Mouse (Mus musculus): Measurements from ENCODE around the gene Vegfa. TPM values are rescaled to one million over a fixed set of nuclear protein-coding genes. Genes with fewer than 3 reads are reported as not detected.

Gene Vegfa
- polyA plus RNA-seq, 1 experiment from 2014 or later = 3.3 TPM

GRCm38 (mm10) chr17:45973214-45973613 lies 59.0 kb downstream of the Vegfa start:
- H3K9ac ChIP-seq (replicated peaks; ENCODE audit: low read depth, low read length) = no peak overlapping the region
- no peak overlapping the region for H3K4me2 ChIP-seq (ENCODE audit: low read length)
- H3K27me3 ChIP-seq (replicated peaks; ENCODE audit: control insufficient read depth, insufficient read depth, low read length) = no peaks in the 10 kb centered on the region
- 88% methylated on average over 7 of the region's 7 CpGs for WGBS
- no peak for ATAC-seq
- no peak overlapping the region for H3K4me3 ChIP-seq (replicated peaks; ENCODE audit: low read length)
- H3K9me3 ChIP-seq (ENCODE audit: control insufficient read depth, low read length) = no peaks in the 10 kb centered on the region
- no peak overlapping the region for H3K27ac ChIP-seq (ENCODE audit: low read length)
- no peaks in the 10 kb centered on the region for H3K36me3 ChIP-seq (ENCODE audit: control insufficient read depth, insufficient read depth)
- H3K4me1 ChIP-seq (replicated peaks; ENCODE audit: control insufficient read depth, insufficient read depth, low read length) = no peaks in the 10 kb centered on the region

GRCm38 (mm10) chr17:45972405-45972804 lies 59.8 kb downstream of the Vegfa start:
- Histone ChIP-seq H3K4me1 (replicated peaks; ENCODE audit: control insufficient read depth, insufficient read depth, low read length) (no peaks in the 10 kb centered on the region), H3K27ac (ENCODE audit: low read length) (no peak overlapping the region), H3K9me3 (ENCODE audit: control insufficient read depth, low read length) (no peaks in the 10 kb centered on the region), H3K9ac (replicated peaks; ENCODE audit: low read depth, low read length) (no peak overlapping the region), H3K36me3 (ENCODE audit: control insufficient read depth, insufficient read depth) (no peaks in the 10 kb centered on the region), H3K4me2 (ENCODE audit: low read length) (no peak overlapping the region), H3K27me3 (replicated peaks; ENCODE audit: control insufficient read depth, insufficient read depth, low read length) (no peaks in the 10 kb centered on the region), H3K4me3 (replicated peaks; ENCODE audit: low read length) (no peak overlapping the region)
- ATAC-seq = no peak
- WGBS = 80% methylated on average over 7 of the region's 7 CpGs

GRCm38 (mm10) chr17:45971800-45972199 lies 60.4 kb downstream of the Vegfa start:
- no peak overlapping the region for H3K4me3 ChIP-seq (replicated peaks; ENCODE audit: low read length)
- no peaks in the 10 kb centered on the region for H3K27me3 ChIP-seq (replicated peaks; ENCODE audit: control insufficient read depth, insufficient read depth, low read length)
- H3K27ac ChIP-seq (ENCODE audit: low read length) = no peak overlapping the region
- no peaks in the 10 kb centered on the region for H3K9me3 ChIP-seq (ENCODE audit: control insufficient read depth, low read length)
- no peak overlapping the region for H3K4me2 ChIP-seq (ENCODE audit: low read length)
- no peaks in the 10 kb centered on the region for H3K36me3 ChIP-seq (ENCODE audit: control insufficient read depth, insufficient read depth)
- H3K4me1 ChIP-seq (replicated peaks; ENCODE audit: control insufficient read depth, insufficient read depth, low read length) = no peaks in the 10 kb centered on the region
- WGBS = 87% methylated on average over 6 of the region's 6 CpGs
- H3K9ac ChIP-seq (replicated peaks; ENCODE audit: low read depth, low read length) = no peak overlapping the region
- no peak for ATAC-seq

GRCm38 (mm10) chr17:45970741-45971550 lies 61.2 kb downstream of the Vegfa start:
- no peak for ATAC-seq
- H3K27me3 ChIP-seq (replicated peaks; ENCODE audit: control insufficient read depth, insufficient read depth, low read length) = no peaks in the 10 kb centered on the region
- no peak overlapping the region for H3K27ac ChIP-seq (ENCODE audit: low read length)
- no peak overlapping the region for H3K9ac ChIP-seq (replicated peaks; ENCODE audit: low read depth, low read length)
- WGBS = 88% methylated on average over 17 of the region's 17 CpGs
- no peak overlapping the region for H3K4me3 ChIP-seq (replicated peaks; ENCODE audit: low read length)
- H3K36me3 ChIP-seq (ENCODE audit: control insufficient read depth, insufficient read depth) = no peaks in the 10 kb centered on the region
- no peaks in the 10 kb centered on the region for H3K4me1 ChIP-seq (replicated peaks; ENCODE audit: control insufficient read depth, insufficient read depth, low read length)
- H3K4me2 ChIP-seq (ENCODE audit: low read length) = no peak overlapping the region
- no peaks in the 10 kb centered on the region for H3K9me3 ChIP-seq (ENCODE audit: control insufficient read depth, low read length)

- ATAC-seq = no peak
- WGBS = 52% methylated on average over 8 of the region's 8 CpGs
- no peaks in the 10 kb centered on the region for H3K4me1 ChIP-seq (replicated peaks; ENCODE audit: control insufficient read depth, insufficient read depth, low read length)
Observed at GRCm38 (mm10) chr17:45969596-45969995, 62.6 kb downstream of the Vegfa start.

GRCm38 (mm10) chr17:45968341-45968740 lies 63.8 kb downstream of the Vegfa start:
- Histone ChIP-seq H3K36me3 (ENCODE audit: control insufficient read depth, insufficient read depth) (no peaks in the 10 kb centered on the region), H3K4me3 (replicated peaks; ENCODE audit: low read length) (no peak overlapping the region), H3K9ac (replicated peaks; ENCODE audit: low read depth, low read length) (no peak overlapping the region), H3K4me2 (ENCODE audit: low read length) (no peak overlapping the region), H3K27me3 (replicated peaks; ENCODE audit: control insufficient read depth, insufficient read depth, low read length) (no peaks in the 10 kb centered on the region), H3K9me3 (ENCODE audit: control insufficient read depth, low read length) (no peaks in the 10 kb centered on the region), H3K27ac (ENCODE audit: low read length) (no peak overlapping the region), H3K4me1 (replicated peaks; ENCODE audit: control insufficient read depth, insufficient read depth, low read length) (no peaks in the 10 kb centered on the region)
- WGBS = 80% methylated on average over 11 of the region's 11 CpGs
- ATAC-seq = no peak

More at GRCm38 (mm10) chr17:45969596-45969995, 62.6 kb downstream of the Vegfa start:
- no peaks in the 10 kb centered on the region for H3K36me3 ChIP-seq (ENCODE audit: control insufficient read depth, insufficient read depth)
- H3K27ac ChIP-seq (ENCODE audit: low read length) = no peak overlapping the region
- H3K27me3 ChIP-seq (replicated peaks; ENCODE audit: control insufficient read depth, insufficient read depth, low read length) = no peaks in the 10 kb centered on the region
- no peaks in the 10 kb centered on the region for H3K9me3 ChIP-seq (ENCODE audit: control insufficient read depth, low read length)
- no peak overlapping the region for H3K4me3 ChIP-seq (replicated peaks; ENCODE audit: low read length)
- H3K4me2 ChIP-seq (ENCODE audit: low read length) = no peak overlapping the region
- H3K9ac ChIP-seq (replicated peaks; ENCODE audit: low read depth, low read length) = no peak overlapping the region

Other genes starting within 250 kb of the Vegfa start
- 125 and 137 TPM in 2 replicates for gene Mrps18a, start 78.6 kb upstream of the Vegfa start, polyA plus RNA-seq (2015; fragmentation: Nextera tagmentation; extraction: Ambion mirVana)
- 33.7 and 48.7 TPM in 2 replicates for gene Rsph9, start 111.8 kb upstream of the Vegfa start, polyA plus RNA-seq (2015; fragmentation: Nextera tagmentation; extraction: Ambion mirVana)
- 28.6 and 30.1 TPM in 2 replicates for gene Mad2l1bp, start 121.2 kb upstream of the Vegfa start, polyA plus RNA-seq (2015; fragmentation: Nextera tagmentation; extraction: Ambion mirVana)
- gene Gtpbp2, start 128.7 kb upstream of the Vegfa start, polyA plus RNA-seq (2015; fragmentation: Nextera tagmentation; extraction: Ambion mirVana) = 39.1 and 47.4 TPM in 2 replicates
- gene Polh, start 170.3 kb upstream of the Vegfa start, polyA plus RNA-seq (2015; fragmentation: Nextera tagmentation; extraction: Ambion mirVana) = 10.0 and 10.2 TPM in 2 replicates
- gene Xpo5, start 170.4 kb upstream of the Vegfa start, polyA plus RNA-seq (2015; fragmentation: Nextera tagmentation; extraction: Ambion mirVana) = 44.5 and 44.6 TPM in 2 replicates
- gene Polr1c, start 215.7 kb upstream of the Vegfa start, polyA plus RNA-seq (2015; fragmentation: Nextera tagmentation; extraction: Ambion mirVana) = 87.7 and 88.1 TPM in 2 replicates
- gene Yipf3, start 215.7 kb upstream of the Vegfa start, polyA plus RNA-seq (2015; fragmentation: Nextera tagmentation; extraction: Ambion mirVana) = 88.5 and 91.6 TPM in 2 replicates
- 9.6 and 12.6 TPM in 2 replicates for gene Lrrc73, start 221.2 kb upstream of the Vegfa start, polyA plus RNA-seq (2015; fragmentation: Nextera tagmentation; extraction: Ambion mirVana)